Mouse (Mus musculus): ENCODE data around the gene Tspoap1.

DNA sequence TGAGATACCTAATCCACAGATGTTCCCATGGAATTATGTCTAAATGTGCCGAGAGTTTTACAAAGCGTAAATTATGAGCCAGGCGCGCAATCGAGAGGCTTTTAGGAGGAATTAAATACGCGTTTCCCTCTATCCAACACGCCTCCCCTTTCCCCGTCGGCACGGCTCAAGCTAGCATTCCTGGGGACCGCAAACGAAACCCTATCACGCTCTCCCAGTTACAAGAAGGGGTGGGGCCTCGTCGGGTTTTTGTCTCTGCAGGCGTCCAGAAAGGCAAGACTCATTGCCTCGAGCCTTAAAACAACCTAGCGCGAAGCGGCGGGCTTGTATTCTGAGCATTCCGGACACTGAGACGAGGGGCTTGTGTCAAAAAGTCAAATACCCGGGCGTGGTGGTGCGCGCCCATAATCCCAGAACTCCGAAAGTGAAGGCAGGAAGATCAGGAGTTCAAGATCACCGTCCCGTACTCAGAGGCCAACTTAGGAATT lies 23.6 kb upstream of the Tspoap1 start:
- no peak for TF ChIP-seq POLR2A (IDR thresholded peaks at IDR 0.05; ENCODE audit: low read depth, low read length)
- TF ChIP-seq CTCF (conservative IDR thresholded peaks at IDR 0.05; ENCODE audit: insufficient read depth, insufficient read length, low read depth, low read length) = no peak
